Mouse (Mus musculus) brain, embryonic 14.5 days (tissue): ENCODE measurements at regions not wholly inside any gene's neighbourhood (a gene's known extent, or its start where the extent isn't known, plus 50 kb on each side); places are given as distances from the start of the nearest gene placed in this dataset.

Source experiments
- DNase-seq: peaks from one replicate; pipeline ENCODE4 v3.0.0-alpha.2; 2011; ENCODE audit warnings: low read depth
- CTCF ChIP-seq: fragments of 200-500 bp; IDR thresholded peaks from 2 replicates; pipeline ENCODE4 v1.5.1; 2012; ENCODE audit warnings: inconsistent platforms, mild to moderate bottlenecking, moderate library complexity, borderline replicate concordance; ENCODE audit not compliant: insufficient read depth, insufficient read length; ENCODE audit errors: extremely low read depth
- POLR2A ChIP-seq: fragments of 200-500 bp; IDR thresholded peaks from 2 replicates; pipeline ENCODE4 v1.6.1; 2012; ENCODE audit warnings: mild to moderate bottlenecking, inconsistent platforms, borderline replicate concordance; ENCODE audit not compliant: poor library complexity, insufficient read depth, insufficient read length, severe bottlenecking; ENCODE audit errors: extremely low read depth

GRCm38 (mm10) chr15:57052287-57052686 lies 425.1 kb downstream of the Slc22a22 start:
- TF ChIP-seq CTCF (no peak), POLR2A (no peak)
- DNase-seq, result peak; percentile 73

DNA sequence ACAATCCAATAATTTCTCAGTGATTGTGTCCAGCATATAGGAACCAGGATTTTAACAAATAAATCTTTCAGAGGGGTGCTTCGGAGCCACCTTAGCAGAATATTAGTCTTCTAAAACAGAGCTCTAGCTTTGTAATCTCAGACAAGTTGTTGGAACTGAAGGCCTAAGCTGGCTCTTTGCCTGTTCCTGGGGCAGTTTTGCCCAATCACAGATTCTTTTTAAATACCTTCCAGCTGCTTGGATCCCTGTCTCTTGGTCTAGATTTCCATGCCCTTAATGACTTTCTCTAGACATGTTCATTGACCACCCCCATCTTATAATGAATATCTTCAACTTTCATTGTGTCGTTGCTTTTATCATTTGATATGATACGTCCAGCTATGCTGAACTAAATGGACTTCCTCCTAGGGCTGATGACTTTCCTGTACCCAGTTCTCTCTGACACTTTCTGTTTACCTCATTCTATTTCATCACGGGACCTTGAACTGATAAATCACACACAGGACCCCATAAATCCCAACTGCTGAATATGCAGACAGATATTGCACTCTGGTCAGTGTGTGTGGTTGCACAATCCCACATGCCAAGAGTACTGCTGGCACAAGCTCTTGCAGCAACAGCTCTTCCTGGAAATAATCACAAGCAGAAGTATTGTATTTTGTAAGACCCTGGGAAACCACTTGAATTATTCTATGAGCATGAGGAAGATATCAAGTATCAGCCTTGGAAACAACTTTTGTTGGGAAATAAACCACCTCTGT lies 440.4 kb downstream of the Slc22a22 start:
- DNase-seq, result no peak
- TF ChIP-seq CTCF (no peak), POLR2A (no peak)

GRCm38 (mm10) chr15:57033012-57033411 lies 444.4 kb downstream of the Slc22a22 start:
- TF ChIP-seq POLR2A (no peak), CTCF (no peak)
- no peak for DNase-seq
